Mouse (Mus musculus) E14TG2a.4 (cell line): Measurements from ENCODE around the gene Fras1.

Experiments
- H3K27me3 ChIP-seq: 2 replicates; pipeline ENCODE4 v1.6.1; 2014; ENCODE audit warnings: low read length, control low read depth; ENCODE audit not compliant: insufficient read depth
- H3K36me3 ChIP-seq: 2 replicates; pipeline ENCODE4 v1.6.1; 2014; ENCODE audit warnings: low read length, control low read depth; ENCODE audit not compliant: insufficient read depth
- H3K4me1 ChIP-seq: replicated peaks from 2 replicates; pipeline ENCODE4 v1.6.1; 2014; ENCODE audit warnings: low read depth, low read length, control low read depth
- H3K4me3 ChIP-seq: replicated peaks from 2 replicates; pipeline ENCODE4 v1.5.1; 2014; ENCODE audit warnings: mild to moderate bottlenecking, low read length
- H3K9me3 ChIP-seq: 2 replicates; pipeline ENCODE4 v1.6.1; 2014; ENCODE audit warnings: low read length, control low read depth
- CTCF ChIP-seq: conservative IDR thresholded peaks from 2 replicates; pipeline ENCODE4 v1.5.1; 2014; ENCODE audit warnings: low read length
- NANOG ChIP-seq: IDR thresholded peaks from 2 replicates; pipeline ENCODE4 v1.6.1; 2014; ENCODE audit warnings: borderline replicate concordance, low read length, mixed read lengths
- POU5F1 ChIP-seq: IDR thresholded peaks from 2 replicates; pipeline ENCODE4 v1.6.1; 2014; ENCODE audit warnings: low read length, borderline replicate concordance

Gene Fras1

DNA sequence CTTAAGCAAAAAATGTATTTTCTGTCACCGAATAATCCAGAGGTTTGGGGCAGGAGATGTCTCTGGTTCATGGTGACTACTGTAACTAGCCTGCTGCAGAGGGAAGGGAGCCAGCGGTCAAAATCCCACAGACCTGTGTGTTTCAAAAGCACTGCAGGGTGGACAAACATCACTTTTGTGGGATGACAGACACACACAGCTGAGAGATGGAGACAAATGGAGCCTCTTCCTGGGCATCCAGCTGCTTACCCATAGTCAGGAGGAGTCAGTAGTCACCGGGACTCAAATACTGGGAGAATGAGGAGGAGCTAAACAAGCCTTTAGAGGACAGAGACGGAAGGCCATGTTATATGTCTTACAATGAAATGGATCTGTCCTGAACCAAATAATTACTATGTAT, 343.9 kb downstream of the Fras1 start:
- Histone ChIP-seq H3K4me1 (no peaks in the 10 kb centered on the region), H3K4me3 (no peak overlapping the region), H3K27me3 (no peaks in the 10 kb centered on the region), H3K9me3 (peaks cover 8% of the 10 kb centered on the region; the same call in 1 of the 2 replicates), H3K36me3 (no peaks in the 10 kb centered on the region)
- no peak for TF ChIP-seq POU5F1
- no peak for TF ChIP-seq CTCF
- TF ChIP-seq NANOG = no peak

DNA sequence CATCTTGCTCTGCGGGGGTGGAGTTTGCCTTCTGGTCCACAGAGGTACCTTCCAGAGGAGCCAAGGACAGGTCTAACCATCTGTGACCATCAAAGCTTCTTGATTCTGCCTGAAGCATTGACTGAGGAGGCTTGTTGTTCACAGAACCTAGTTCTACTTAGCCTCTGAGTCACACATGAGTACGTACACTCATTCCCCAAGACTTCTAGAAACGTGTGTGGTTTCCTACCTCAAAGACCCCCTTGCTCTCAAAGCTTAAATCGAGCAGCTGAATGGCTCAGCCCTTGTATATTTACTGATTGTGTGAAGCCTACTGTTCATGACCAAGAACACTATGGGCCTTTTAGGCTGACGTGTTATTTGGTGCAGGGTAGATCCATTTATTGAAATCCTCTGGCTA, 344.8 kb downstream of the Fras1 start:
- H3K9me3 ChIP-seq = peaks cover 8% of the 10 kb centered on the region; the same call in 1 of the 2 replicates
- no peaks in the 10 kb centered on the region for H3K4me1 ChIP-seq
- H3K4me3 ChIP-seq = no peak overlapping the region
- H3K36me3 ChIP-seq = no peaks in the 10 kb centered on the region
- TF ChIP-seq NANOG (no peak), POU5F1 (no peak), CTCF (no peak)
- H3K27me3 ChIP-seq = no peaks in the 10 kb centered on the region

DNA sequence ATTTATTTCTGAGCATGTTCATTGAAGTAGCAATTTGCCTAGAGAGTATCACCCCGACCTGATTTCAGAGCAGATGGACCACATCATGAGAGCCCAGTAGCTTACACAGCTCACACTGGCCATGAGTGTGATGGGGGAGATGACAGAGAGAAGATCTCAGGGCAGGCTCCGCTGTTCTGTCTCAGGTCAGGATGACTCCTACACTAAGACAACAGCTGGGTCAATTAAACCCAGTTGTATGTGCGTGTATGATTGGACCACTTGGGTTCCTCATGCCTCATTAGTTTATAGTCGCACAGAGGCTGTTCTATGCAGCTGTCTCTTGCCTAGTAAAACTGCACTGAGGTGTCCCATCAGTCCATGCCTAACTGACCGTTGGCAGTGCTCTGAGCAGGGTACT, 345.5 kb downstream of the Fras1 start:
- Histone ChIP-seq H3K4me1 (no peaks in the 10 kb centered on the region), H3K36me3 (no peaks in the 10 kb centered on the region), H3K27me3 (no peaks in the 10 kb centered on the region), H3K4me3 (no peak overlapping the region), H3K9me3 (peaks cover 8% of the 10 kb centered on the region; the same call in 1 of the 2 replicates)
- TF ChIP-seq NANOG (no peak), POU5F1 (no peak), CTCF (no peak)

DNA sequence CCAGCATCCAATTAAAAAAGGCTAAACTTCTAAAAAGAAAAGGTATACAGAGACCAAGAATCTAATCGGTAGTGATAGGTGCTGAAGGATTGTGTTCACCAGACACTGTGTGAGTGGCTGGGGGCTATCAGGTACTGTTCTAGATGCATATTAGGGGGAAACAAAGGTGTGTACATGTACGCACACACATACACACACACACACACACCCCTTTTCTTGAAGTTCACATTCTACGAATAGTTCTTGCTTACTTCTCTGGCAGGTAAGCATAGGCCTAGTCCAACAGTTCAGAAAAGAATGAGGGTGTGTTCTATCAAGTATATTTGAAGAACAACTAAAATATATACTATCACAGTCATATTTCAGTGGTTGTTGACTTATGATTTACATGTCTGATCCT, 348.9 kb downstream of the Fras1 start:
- TF ChIP-seq NANOG (no peak), POU5F1 (no peak), CTCF (no peak)
- H3K9me3 ChIP-seq = peaks cover 8% of the 10 kb centered on the region; the same call in 1 of the 2 replicates
- H3K36me3 ChIP-seq = no peaks in the 10 kb centered on the region
- H3K27me3 ChIP-seq = no peaks in the 10 kb centered on the region
- H3K4me1 ChIP-seq = no peaks in the 10 kb centered on the region
- no peak overlapping the region for H3K4me3 ChIP-seq

DNA sequence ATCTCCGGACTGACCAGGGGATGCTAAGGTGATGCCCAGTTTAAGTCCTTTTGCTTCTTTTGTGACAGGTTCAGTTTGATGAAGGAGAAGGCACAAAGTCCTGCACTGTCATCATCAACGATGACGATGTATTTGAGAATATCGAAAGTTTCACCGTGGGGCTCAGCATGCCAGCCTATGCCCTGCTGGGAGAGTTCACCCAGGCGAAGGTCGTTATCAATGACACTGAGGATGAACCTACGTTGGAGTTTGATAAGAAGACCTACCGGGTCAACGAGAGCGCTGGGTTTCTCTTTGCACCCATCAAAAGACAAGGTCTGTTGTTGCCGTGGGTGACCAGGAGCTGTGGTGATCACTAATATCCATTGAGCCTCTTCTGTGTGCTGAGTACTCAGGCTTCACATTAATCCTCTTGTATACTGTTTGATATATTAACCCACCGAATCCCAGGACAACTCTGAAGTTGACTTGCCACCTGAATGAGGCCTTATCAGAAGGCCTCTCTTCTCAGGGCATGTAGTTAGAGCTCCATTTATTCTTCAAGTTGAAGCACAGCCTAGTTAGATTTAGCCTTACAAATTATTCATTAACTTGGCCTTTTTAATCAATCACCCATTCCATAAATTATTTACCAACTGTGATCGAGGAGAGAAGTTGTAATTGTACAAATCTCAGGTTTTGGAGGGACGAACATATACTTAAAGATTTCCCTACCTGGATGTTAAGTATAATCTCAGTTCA, 365.6 kb downstream of the Fras1 start:
- Histone ChIP-seq H3K27me3 (no peaks in the 10 kb centered on the region), H3K9me3 (no peaks in the 10 kb centered on the region), H3K4me3 (no peak overlapping the region), H3K4me1 (no peaks in the 10 kb centered on the region), H3K36me3 (no peaks in the 10 kb centered on the region)
- TF ChIP-seq NANOG (no peak), POU5F1 (no peak), CTCF (no peak)

DNA sequence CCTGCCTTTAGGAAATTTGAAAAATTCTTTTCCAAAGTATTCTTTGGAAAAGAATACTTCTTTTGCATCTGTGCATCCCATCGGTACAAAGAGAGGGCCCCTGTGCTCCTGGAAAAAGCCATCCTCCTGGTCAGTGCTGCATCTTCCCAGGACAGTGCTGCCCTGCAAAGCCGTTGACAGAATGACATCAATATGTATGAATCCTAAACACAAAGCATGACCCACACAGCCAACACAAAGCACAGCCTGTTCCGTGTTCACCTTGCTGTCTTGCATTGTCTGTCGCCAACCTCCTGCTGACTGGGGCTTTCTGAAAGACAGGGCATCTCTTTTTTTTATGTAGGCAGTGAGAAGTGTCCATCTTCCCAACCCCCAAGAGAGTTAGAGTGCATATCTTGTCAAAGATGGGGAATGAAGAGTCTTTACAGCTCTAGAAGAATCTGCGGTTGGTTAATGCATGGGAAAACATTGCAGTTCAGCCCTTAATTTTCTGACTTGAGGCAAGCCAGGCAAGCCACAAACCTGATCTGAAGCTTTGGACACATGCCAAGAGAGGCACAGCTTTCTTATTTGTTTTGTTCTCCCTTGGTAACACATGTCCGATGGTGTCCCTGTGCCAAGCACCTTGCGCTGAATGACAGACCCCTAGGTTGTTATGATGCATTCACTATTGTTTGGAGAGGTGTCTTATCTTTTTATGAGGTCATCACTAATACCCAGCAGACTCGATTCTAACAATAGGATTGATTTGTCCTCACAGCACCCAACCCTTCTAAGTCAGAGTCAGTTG, 373.6 kb downstream of the Fras1 start:
- TF ChIP-seq NANOG (no peak), CTCF (no peak), POU5F1 (no peak)
- Histone ChIP-seq H3K36me3 (no peaks in the 10 kb centered on the region), H3K9me3 (no peaks in the 10 kb centered on the region), H3K4me1 (no peaks in the 10 kb centered on the region), H3K4me3 (no peak overlapping the region), H3K27me3 (no peaks in the 10 kb centered on the region)

DNA sequence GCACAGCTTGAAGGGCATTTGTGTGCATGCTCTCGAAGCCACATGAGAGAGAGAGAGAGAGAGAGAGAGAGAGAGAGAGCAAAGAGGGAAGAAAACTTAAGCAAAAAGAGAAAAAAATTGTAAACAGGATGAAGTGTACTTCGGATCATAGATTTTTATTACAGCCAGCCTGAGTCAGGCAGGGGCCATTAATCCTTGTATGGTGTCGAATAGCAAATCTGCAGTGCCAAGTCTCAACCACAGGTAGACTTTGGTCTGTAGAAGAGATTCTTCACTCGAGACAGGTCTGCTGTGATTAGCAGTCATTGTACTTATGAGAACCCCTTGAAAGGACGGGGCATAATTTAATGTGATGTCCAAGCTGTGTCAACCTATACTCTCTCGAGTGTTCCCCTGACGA, 383.9 kb downstream of the Fras1 start:
- no peak for TF ChIP-seq CTCF
- no peak for TF ChIP-seq NANOG
- TF ChIP-seq POU5F1 = no peak

DNA sequence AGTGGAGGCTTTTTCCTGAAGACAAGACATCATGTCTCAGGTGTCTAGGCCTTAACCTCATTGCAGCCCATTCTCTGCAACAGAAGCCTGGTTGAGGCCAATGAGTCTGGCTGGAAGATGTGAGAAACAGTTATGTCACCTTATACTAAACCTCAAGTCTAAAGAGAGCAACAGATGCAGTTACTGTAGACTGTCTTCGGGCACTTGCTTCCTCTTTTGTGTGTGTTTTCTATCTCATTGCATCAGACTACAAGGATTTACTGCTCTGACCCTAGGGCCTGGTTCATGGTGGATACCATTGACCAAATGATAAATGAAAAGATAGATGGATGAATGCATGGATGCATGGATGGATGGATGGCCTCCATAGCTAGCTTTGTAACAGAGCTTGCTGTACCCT, 388.3 kb downstream of the Fras1 start:
- Histone ChIP-seq H3K4me1 (peaks cover 10% of the 10 kb centered on the region; the same call in 1 of the 2 replicates), H3K36me3 (no peaks in the 10 kb centered on the region), H3K9me3 (no peaks in the 10 kb centered on the region), H3K4me3 (no peak overlapping the region), H3K27me3 (no peaks in the 10 kb centered on the region)
- no peak for TF ChIP-seq POU5F1
- TF ChIP-seq NANOG = no peak
- no peak for TF ChIP-seq CTCF

More for the DNA sequence above, 383.9 kb downstream of the Fras1 start:
- H3K36me3 ChIP-seq = no peaks in the 10 kb centered on the region
- no peaks in the 10 kb centered on the region for H3K27me3 ChIP-seq
- no peak overlapping the region for H3K4me3 ChIP-seq
- H3K4me1 ChIP-seq = no peaks in the 10 kb centered on the region
- H3K9me3 ChIP-seq = no peaks in the 10 kb centered on the region
